Mouse (Mus musculus) forebrain, embryonic 12.5 days (tissue): ENCODE measurements around the gene Rptor. TPM values are rescaled to one million over a fixed set of nuclear protein-coding genes. Genes with fewer than 3 reads are reported as not detected.
A peak's percentile ranks its signal among the peaks of the same experiment; 100 is the strongest.

Experiments used
- ATAC-seq: fragments of 200-750 bp; cut with Nextera tagmentation; 2 replicates; pipeline ENCODE4 v1.8.0; 2017; ENCODE audit warnings: moderate TSS enrichment; ENCODE audit not compliant: low FRiP score
- H3K27ac ChIP-seq: fragments of 300-500 bp; sonication (generic); 2 replicates; pipeline ENCODE4 v1.5.1; 2016; ENCODE audit warnings: mild to moderate bottlenecking
- H3K27me3 ChIP-seq: fragments of 300-500 bp; sonication (generic); 2 replicates; pipeline ENCODE4 v1.6.1; 2016; ENCODE audit warnings: mild to moderate bottlenecking
- H3K36me3 ChIP-seq: fragments of 300-500 bp; sonication (generic); replicated peaks from 2 replicates; pipeline ENCODE4 v1.6.1; 2016; ENCODE audit warnings: mild to moderate bottlenecking
- H3K4me1 ChIP-seq: fragments of 300-500 bp; sonication (generic); 2 replicates; pipeline ENCODE4 v1.6.1; 2016
- H3K4me2 ChIP-seq: fragments of 300-500 bp; sonication (generic); 2 replicates; pipeline ENCODE4 v1.6.1; 2016; ENCODE audit warnings: mild to moderate bottlenecking, moderate library complexity
- H3K4me3 ChIP-seq: fragments of 300-500 bp; sonication (generic); replicated peaks from 2 replicates; pipeline ENCODE4 v1.5.1; 2016; ENCODE audit warnings: mild to moderate bottlenecking
- H3K9ac ChIP-seq: fragments of 300-500 bp; sonication (generic); 2 replicates; pipeline ENCODE4 v1.6.1; 2016; ENCODE audit warnings: mild to moderate bottlenecking
- H3K9me3 ChIP-seq: fragments of 300-500 bp; sonication (generic); 2 replicates; pipeline ENCODE4 v1.6.1; 2016
- WGBS: fragments of 180-500 bp; shearing (Covaris S2); methylation state at CpG from one replicate; pipeline ENCODE4 v1.1.7; 2016; 5-methylcytosine and 5-hydroxymethylcytosine counted together
- polyA plus RNA-seq: library from polyadenylated mRNA; unstranded; fragments of >200 nt; fragmentation: Nextera tagmentation; extraction: Ambion mirVana; gene quantifications from 2 replicates; pipeline ENCODE4 v1.2.1, GENCODE M21; 2016

The Rptor gene
- polyA plus RNA-seq, 1 experiment from 2014 or later, result 16.1 TPM

GRCm38 (mm10) chr11:119768511-119768910 lies 165.8 kb downstream of the Rptor start:
- ATAC-seq, result no peak
- Histone ChIP-seq H3K4me1 (peaks cover 28% of the 10 kb centered on the region), H3K27me3 (no peaks in the 10 kb centered on the region), H3K4me3 (no peak overlapping the region), H3K27ac (no peak overlapping the region), H3K36me3 (0 out of 2 replicates have a peak, but pooled peaks cover 8% of the 10 kb centered on the region), H3K4me2 (no peak overlapping the region), H3K9me3 (no peaks in the 10 kb centered on the region), H3K9ac (no peak overlapping the region)
- WGBS, result 92% methylated on average over 4 of the region's 4 CpGs

GRCm38 (mm10) chr11:119769666-119770065 lies 167.0 kb downstream of the Rptor start:
- Histone ChIP-seq H3K9ac (no peak overlapping the region; the same call in 1 of the 2 replicates), H3K4me2 (no peak overlapping the region)
- 73% methylated on average over 4 of the region's 4 CpGs for WGBS

DNA sequence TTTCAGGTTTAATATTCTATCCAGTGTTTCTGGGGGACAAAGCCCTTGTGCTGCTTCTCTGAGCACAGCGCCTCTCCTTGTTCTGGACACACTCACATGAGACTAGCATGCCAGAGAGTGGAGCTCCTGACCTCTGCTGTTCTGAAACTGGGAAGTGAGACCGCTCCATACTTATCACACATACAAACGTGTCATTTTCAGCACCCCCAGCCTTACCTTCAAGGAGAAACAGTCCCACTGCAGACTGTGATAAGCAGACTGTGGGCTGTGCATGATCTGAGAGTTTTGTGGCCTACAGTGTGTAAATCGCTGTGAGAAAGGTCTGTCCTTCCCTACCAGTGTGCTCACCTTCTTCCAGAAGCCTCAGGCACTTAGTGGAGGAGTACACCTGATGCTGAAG lies 168.3 kb downstream of the Rptor start:
- Histone ChIP-seq H3K27ac (no peak overlapping the region), H3K27me3 (no peaks in the 10 kb centered on the region), H3K4me3 (no peak overlapping the region), H3K4me2 (no peak overlapping the region), H3K9ac (no peak overlapping the region), H3K4me1 (peaks cover 23% of the 10 kb centered on the region), H3K9me3 (peaks cover 9% of the 10 kb centered on the region), H3K36me3 (0 out of 2 replicates have a peak, but pooled peaks cover 8% of the 10 kb centered on the region)
- WGBS, result 89% methylated on average over 4 of the region's 4 CpGs
- ATAC-seq, result no peak

More at GRCm38 (mm10) chr11:119769666-119770065, 167.0 kb downstream of the Rptor start:
- no peaks in the 10 kb centered on the region for H3K27me3 ChIP-seq
- 0 out of 2 replicates have a peak, but pooled peaks cover 8% of the 10 kb centered on the region for H3K36me3 ChIP-seq
- no peak overlapping the region for H3K4me3 ChIP-seq
- H3K4me1 ChIP-seq, result peaks cover 28% of the 10 kb centered on the region
- no peak overlapping the region for H3K27ac ChIP-seq
- no peak for ATAC-seq
- no peaks in the 10 kb centered on the region for H3K9me3 ChIP-seq

- Histone ChIP-seq H3K36me3 (0 out of 2 replicates have a peak, but pooled peaks cover 8% of the 10 kb centered on the region), H3K4me2 (no peak overlapping the region), H3K27ac (no peak overlapping the region), H3K27me3 (no peaks in the 10 kb centered on the region), H3K4me3 (no peak overlapping the region), H3K9me3 (peaks cover 11% of the 10 kb centered on the region), H3K9ac (no peak overlapping the region), H3K4me1 (peaks cover 4% of the 10 kb centered on the region)
- WGBS, result 88% methylated on average over 3 of the region's 3 CpGs
- ATAC-seq, result no peak
Measured at GRCm38 (mm10) chr11:119772896-119773295, 170.2 kb downstream of the Rptor start.

DNA sequence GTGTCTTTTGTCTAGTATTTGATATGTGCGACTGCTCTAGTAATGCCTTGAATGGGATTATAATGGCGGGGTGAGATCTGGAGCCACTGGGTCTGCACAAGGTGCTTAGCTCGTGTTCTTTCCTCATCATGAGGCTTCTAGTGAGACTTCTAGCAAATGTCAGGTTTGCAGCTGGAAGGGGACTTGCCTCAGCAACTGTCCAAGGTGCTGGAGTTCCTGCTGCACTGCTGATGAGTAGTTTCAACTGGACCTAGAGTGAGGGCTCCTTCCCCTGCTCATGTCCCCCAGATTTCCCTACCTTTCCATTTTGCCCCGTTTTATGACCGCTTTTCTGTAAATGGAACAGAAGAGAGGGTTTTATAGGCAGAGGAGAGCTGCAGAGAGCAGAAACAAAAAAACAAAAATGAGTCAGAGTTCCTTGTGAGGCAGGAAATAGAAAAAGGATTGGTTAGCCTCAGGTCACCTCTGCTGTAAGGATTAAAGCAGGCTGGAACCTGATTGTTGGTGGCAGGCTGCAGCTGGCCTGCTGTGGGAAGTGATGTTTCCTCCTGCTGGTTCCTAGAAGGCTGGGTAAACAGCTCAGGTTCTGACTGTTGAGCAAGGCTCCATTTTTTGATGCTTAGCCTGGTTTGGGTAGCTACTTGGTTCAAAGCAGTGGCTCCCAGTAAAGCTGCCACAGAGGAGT lies 172.5 kb downstream of the Rptor start:
- Histone ChIP-seq H3K36me3 (peaks cover 8% of the 10 kb centered on the region; the same call in 1 of the 2 replicates), H3K27ac (no peak overlapping the region), H3K9ac (no peak overlapping the region), H3K4me3 (no peak overlapping the region), H3K9me3 (peaks cover 11% of the 10 kb centered on the region), H3K4me2 (no peak overlapping the region), H3K4me1 (0 out of 2 replicates have a peak, but pooled peaks cover 3% of the 10 kb centered on the region), H3K27me3 (no peaks in the 10 kb centered on the region)
- no peak for ATAC-seq
- 86% methylated on average over 5 of the region's 5 CpGs for WGBS

DNA sequence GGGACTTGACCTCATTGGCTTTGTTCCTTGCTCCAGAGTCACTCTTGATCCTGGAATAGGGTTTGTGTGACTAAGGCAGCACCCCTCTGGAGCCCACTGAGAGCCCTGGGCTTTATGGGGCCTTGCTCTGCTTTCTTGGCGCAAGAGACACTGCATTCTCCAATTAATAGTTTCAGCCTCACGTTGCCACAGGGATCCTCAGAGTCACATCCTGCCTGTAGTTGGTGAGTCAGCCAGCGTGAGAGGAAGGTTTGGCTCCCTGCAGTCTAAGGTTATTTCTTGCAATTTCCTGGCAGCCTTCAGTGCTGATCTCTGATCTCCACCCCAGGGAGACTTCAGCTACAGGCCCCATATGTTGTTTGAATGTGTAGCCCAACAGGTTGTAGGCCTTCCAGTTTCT lies 174.5 kb downstream of the Rptor start:
- no peaks in the 10 kb centered on the region for H3K4me1 ChIP-seq

GRCm38 (mm10) chr11:119777872-119778271 lies 175.2 kb downstream of the Rptor start:
- H3K9ac ChIP-seq, result no peak overlapping the region
- H3K9me3 ChIP-seq, result peaks cover 11% of the 10 kb centered on the region
- H3K27me3 ChIP-seq, result no peaks in the 10 kb centered on the region
- no peak overlapping the region for H3K27ac ChIP-seq
- H3K4me2 ChIP-seq, result no peak overlapping the region
- H3K36me3 ChIP-seq, result peaks cover 5% of the 10 kb centered on the region; the same call in 1 of the 2 replicates
- WGBS, result 90% methylated on average over 1 of the region's 1 CpGs
- no peak overlapping the region for H3K4me3 ChIP-seq
- H3K4me1 ChIP-seq, result no peaks in the 10 kb centered on the region
- ATAC-seq, result no peak

More for the DNA sequence above, 174.5 kb downstream of the Rptor start:
- H3K9ac ChIP-seq, result no peak overlapping the region
- no peaks in the 10 kb centered on the region for H3K27me3 ChIP-seq
- H3K4me2 ChIP-seq, result no peak overlapping the region
- peaks cover 5% of the 10 kb centered on the region; the same call in 1 of the 2 replicates for H3K36me3 ChIP-seq
- H3K27ac ChIP-seq, result no peak overlapping the region
- no peak overlapping the region for H3K4me3 ChIP-seq
- 85% methylated on average over 3 of the region's 3 CpGs for WGBS
- H3K9me3 ChIP-seq, result peaks cover 11% of the 10 kb centered on the region
- ATAC-seq, result no peak

GRCm38 (mm10) chr11:119780290-119780689 lies 177.6 kb downstream of the Rptor start:
- WGBS, result 85% methylated on average over 8 of the region's 8 CpGs
- Histone ChIP-seq H3K4me3 (no peak overlapping the region), H3K36me3 (peaks cover 9% of the 10 kb centered on the region; the same call in 1 of the 2 replicates), H3K9me3 (peaks cover 9% of the 10 kb centered on the region), H3K27me3 (no peaks in the 10 kb centered on the region), H3K4me2 (no peak overlapping the region), H3K27ac (0 out of 2 replicates have a peak overlapping the region, but pooled peaks have one; percentile 13), H3K9ac (no peak overlapping the region), H3K4me1 (no peaks in the 10 kb centered on the region)
- no peak for ATAC-seq

GRCm38 (mm10) chr11:119781165-119781564 lies 178.5 kb downstream of the Rptor start:
- Histone ChIP-seq H3K27me3 (no peaks in the 10 kb centered on the region), H3K4me1 (no peaks in the 10 kb centered on the region), H3K4me3 (no peak overlapping the region), H3K4me2 (no peak overlapping the region), H3K9ac (no peak overlapping the region), H3K9me3 (peaks cover under 1% of the 10 kb centered on the region; the same call in 1 of the 2 replicates), H3K36me3 (peaks cover 9% of the 10 kb centered on the region; the same call in 1 of the 2 replicates), H3K27ac (no peak overlapping the region)
- 89% methylated on average over 2 of the region's 2 CpGs for WGBS
- no peak for ATAC-seq

- Histone ChIP-seq H3K27ac (no peak overlapping the region), H3K36me3 (peaks cover 9% of the 10 kb centered on the region; the same call in 1 of the 2 replicates), H3K4me3 (no peak overlapping the region), H3K9me3 (no peaks in the 10 kb centered on the region), H3K9ac (no peak overlapping the region), H3K4me1 (no peaks in the 10 kb centered on the region), H3K4me2 (no peak overlapping the region), H3K27me3 (no peaks in the 10 kb centered on the region)
- no peak for ATAC-seq
- WGBS, result 95% methylated on average over 4 of the region's 4 CpGs
Measured at GRCm38 (mm10) chr11:119781726-119782125, 179.0 kb downstream of the Rptor start.

GRCm38 (mm10) chr11:119783653-119784052 lies 180.9 kb downstream of the Rptor start:
- H3K9me3 ChIP-seq, result no peaks in the 10 kb centered on the region
- H3K27me3 ChIP-seq, result no peaks in the 10 kb centered on the region
- no peak overlapping the region for H3K27ac ChIP-seq
- H3K4me1 ChIP-seq, result peaks cover 7% of the 10 kb centered on the region
- H3K4me3 ChIP-seq, result no peak overlapping the region
- ATAC-seq, result no peak
- H3K9ac ChIP-seq, result no peak overlapping the region
- no peak overlapping the region for H3K4me2 ChIP-seq
- peaks cover 9% of the 10 kb centered on the region; the same call in 1 of the 2 replicates for H3K36me3 ChIP-seq
- 96% methylated on average over 4 of the region's 4 CpGs for WGBS

DNA sequence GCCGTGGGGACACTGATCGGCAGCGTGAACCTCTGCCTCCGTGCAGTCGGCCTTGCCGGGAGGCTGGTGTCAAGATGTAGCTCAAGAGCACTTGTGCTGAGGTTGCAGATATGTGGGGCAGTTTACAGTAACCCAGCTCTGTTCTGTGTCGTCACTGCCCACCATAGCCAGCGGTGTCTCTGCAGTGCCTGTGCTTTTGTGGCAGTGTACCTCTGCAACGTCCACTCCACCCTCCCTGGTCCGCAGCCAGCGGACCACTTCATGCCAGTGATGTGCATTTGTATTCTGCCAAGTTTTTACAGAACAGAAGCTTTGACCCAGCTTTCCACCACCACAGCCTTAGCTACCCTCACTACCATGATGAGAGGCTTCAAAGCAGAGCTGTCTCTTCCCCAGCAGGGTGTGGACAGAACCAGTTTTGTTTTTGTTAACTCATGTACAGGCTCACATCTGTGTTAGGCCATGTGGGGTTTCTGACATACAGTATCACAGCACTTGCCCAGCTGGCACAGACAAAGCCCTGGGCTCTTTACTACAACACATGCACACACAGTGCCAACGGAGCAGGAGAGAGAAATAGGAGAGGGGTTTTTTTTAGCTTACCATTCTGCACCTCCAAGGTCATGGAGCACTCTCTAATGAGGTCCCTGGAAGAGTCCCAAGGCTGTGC lies 182.1 kb downstream of the Rptor start:
- Histone ChIP-seq H3K9me3 (no peaks in the 10 kb centered on the region), H3K4me2 (no peak overlapping the region), H3K9ac (no peak overlapping the region), H3K27ac (no peak overlapping the region), H3K27me3 (no peaks in the 10 kb centered on the region), H3K4me3 (no peak overlapping the region), H3K36me3 (peaks cover 9% of the 10 kb centered on the region; the same call in 1 of the 2 replicates), H3K4me1 (peaks cover 16% of the 10 kb centered on the region)
- WGBS, result 94% methylated on average over 12 of the region's 12 CpGs
- no peak for ATAC-seq
